Mouse (Mus musculus): ENCODE data around the gene Rufy2. TPM values are rescaled to one million over a fixed set of nuclear protein-coding genes. Genes with fewer than 3 reads are reported as not detected.

Rufy2 gene
- total RNA-seq (2023): 46.1 TPM

GRCm38 (mm10) chr10:62980039-62980954 is at the start of gene Rufy2:
Gene Rufy2 (plus strand): TSS chr10:62980223.

GRCm38 (mm10) chr10:62946738-62947471 is 33.1 kb upstream of the Rufy2 start, which contains the start of gene Dna2:
Gene Dna2 (plus strand): TSS chr10:62947026.

GRCm38 (mm10) chr10:63023749-63024579 is 43.9 kb downstream of the Rufy2 start, which contains the start of the genes Hnrnph3 and Pbld2:
Gene Hnrnph3 (minus strand): TSS chr10:63024217.
Gene Pbld2 (plus strand): TSS chr10:63024315.

GRCm38 (mm10) chr10:63059862-63060261 is 79.8 kb downstream of the Rufy2 start, which contains the start of gene Pbld1:
Gene Pbld1 (plus strand): TSS chr10:63060162.

Other genes with a start within 250 kb of the Rufy2 start
- 130 TPM for gene Ccar1, start 187.9 kb upstream of the Rufy2 start, total RNA-seq (2023)
- 28.6 TPM for gene Tet1, start 71.2 kb upstream of the Rufy2 start, total RNA-seq (2023)
- 9.8 TPM for gene Slc25a16, start 59.6 kb upstream of the Rufy2 start, total RNA-seq (2023)
- 0.53 TPM for gene Dna2, start 33.2 kb upstream of the Rufy2 start, total RNA-seq (2023)
- gene Hnrnph3, start 44.0 kb downstream of the Rufy2 start, total RNA-seq (2023): 85.5 TPM
- 2.3 TPM for gene Pbld2, start 44.1 kb downstream of the Rufy2 start, total RNA-seq (2023)
- gene Pbld1, start 79.9 kb downstream of the Rufy2 start, total RNA-seq (2023): not detected
- gene Atoh7, start 119.4 kb downstream of the Rufy2 start, total RNA-seq (2023): not detected
- gene Mypn, start 223.7 kb downstream of the Rufy2 start, total RNA-seq (2023): not detected

All from CD4-positive naive resting alpha-beta T cell, adult 57 days (primary cell).